Mouse (Mus musculus) liver, embryonic 14.5 days (tissue): ENCODE results near the gene Pagr1b. TPM values are rescaled to one million over a fixed set of nuclear protein-coding genes. Genes with fewer than 3 reads are reported as not detected.
A peak's percentile ranks its signal among the peaks of the same experiment; 100 is the strongest.

ENCODE experiments used
- ATAC-seq: fragments of 200-750 bp; cut with Nextera tagmentation; 2 replicates; pipeline ENCODE4 v1.8.0; 2017; ENCODE audit warnings: moderate number of reproducible peaks, mild to moderate bottlenecking, moderate library complexity; ENCODE audit not compliant: insufficient read depth
- DNase-seq, 3 experiments: peaks; one replicate each; pipeline ENCODE4 v3.0.0-alpha.2; 2012 to 2013; ENCODE audit warnings: low read depth in 3 of 3, low spot score in 3 of 3
- H3K27ac ChIP-seq: fragments of 300-500 bp; sonication (generic); 2 replicates; pipeline ENCODE4 v1.5.1; 2014; ENCODE audit warnings: moderate library complexity, mild to moderate bottlenecking, control low read depth, inconsistent platforms
- H3K27me3 ChIP-seq: fragments of 300-500 bp; sonication (generic); 2 replicates; pipeline ENCODE4 v1.6.1; 2014; ENCODE audit warnings: mild to moderate bottlenecking, low read length, moderate library complexity; ENCODE audit not compliant: control insufficient read depth, insufficient read depth
- H3K36me3 ChIP-seq: fragments of 300-500 bp; sonication (generic); replicated peaks from 2 replicates; pipeline ENCODE4 v1.6.1; 2014; ENCODE audit warnings: low read depth; ENCODE audit not compliant: control insufficient read depth, insufficient read depth
- H3K4me1 ChIP-seq, 2 experiments: fragments of 200-500 bp in 1 of 2; fragments of 300-500 bp in 1 of 2; sonication (generic) in 1 of 2; replicated peaks; 2 replicates each; pipeline ENCODE4 v1.6.1; 2012 to 2014; ENCODE audit warnings: antibody characterized with exemption in 1 of 2, inconsistent platforms in 1 of 2, low read length in 1 of 2; ENCODE audit not compliant: control insufficient read depth in 2 of 2, insufficient read depth in 2 of 2
- H3K4me2 ChIP-seq: fragments of 300-500 bp; sonication (generic); 2 replicates; pipeline ENCODE4 v1.6.1; 2014; ENCODE audit warnings: low read depth, mild to moderate bottlenecking, control low read depth, moderate library complexity
- H3K4me3 ChIP-seq, 2 experiments: fragments of 200-500 bp in 1 of 2; fragments of 300-500 bp in 1 of 2; sonication (generic) in 1 of 2; 2 replicates each; pipeline ENCODE4 v1.5.1; 2012 to 2014; ENCODE audit warnings: low read depth in 2 of 2, low read length in 2 of 2, mild to moderate bottlenecking in 2 of 2, control low read depth in 1 of 2, inconsistent platforms in 1 of 2, moderate library complexity in 1 of 2; ENCODE audit not compliant: insufficient read depth in 1 of 2
- H3K9ac ChIP-seq: fragments of 300-500 bp; sonication (generic); replicated peaks from 2 replicates; pipeline ENCODE4 v1.6.1; 2014; ENCODE audit warnings: mild to moderate bottlenecking, control low read depth, moderate library complexity
- H3K9me3 ChIP-seq: fragments of 300-500 bp; sonication (generic); 2 replicates; pipeline ENCODE4 v1.6.1; 2016; ENCODE audit warnings: low read length, mixed read lengths; ENCODE audit not compliant: control insufficient read depth
- CTCF ChIP-seq: IDR thresholded peaks from 2 replicates; pipeline ENCODE4 v1.5.1; 2016; ENCODE audit warnings: antibody characterized with exemption, low read depth, control low read depth
- EP300 ChIP-seq: IDR thresholded peaks from 2 replicates; pipeline ENCODE4 v1.6.1; 2016; ENCODE audit warnings: antibody characterized with exemption, low read depth
- WGBS: fragments of 180-500 bp; shearing (Covaris S2); extraction: QIAGEN DNeasy Blood & Tissue Kit; methylation state at CpG from one replicate; pipeline ENCODE4 v1.1.7; 2014; ENCODE audit not compliant: insufficient replicate concordance; 5-methylcytosine and 5-hydroxymethylcytosine counted together
- polyA plus RNA-seq, 2 experiments: library from polyadenylated mRNA; depleted of rRNA in 1 of 2; stranded (reverse) in 1 of 2; unstranded in 1 of 2; fragments of >200 nt; fragmentation: Nextera tagmentation in 1 of 2; extraction: Ambion mirVana in 1 of 2; gene quantifications; 2 replicates each; pipeline versions ENCODE4 v1.2.1 to v1.2.3; 2012 to 2014

Pagr1b gene
- polyA plus RNA-seq, 2 experiments: 0.10 TPM; not detected in 1

DNA sequence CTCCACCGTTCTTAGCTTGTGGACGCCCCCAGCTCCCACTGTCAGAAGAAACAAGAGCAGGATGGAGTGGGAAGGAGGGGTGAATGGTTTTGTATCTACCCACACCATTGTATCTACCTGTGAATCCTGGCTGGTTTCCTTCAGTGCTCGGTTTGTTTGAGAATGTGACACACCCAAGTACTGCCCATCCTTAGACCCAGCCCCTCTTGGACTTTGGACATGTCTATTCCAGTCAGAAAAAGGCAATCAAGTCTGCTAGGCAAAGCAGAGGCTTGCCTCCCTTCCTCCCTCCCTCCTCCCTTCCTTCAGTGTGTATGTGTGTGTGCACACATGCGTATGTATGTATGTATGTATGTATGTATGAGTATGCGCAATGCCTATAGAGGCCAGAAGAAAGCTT lies 12.7 kb downstream of the Pagr1b start:
- DNase-seq (no peak), ATAC-seq (no peak)
- Histone ChIP-seq H3K9me3 (no peaks in the 10 kb centered on the region), H3K9ac (no peak overlapping the region), H3K4me2 (no peak overlapping the region), H3K27ac (no peak overlapping the region), H3K27me3 (no peaks in the 10 kb centered on the region), H3K36me3 (no peaks in the 10 kb centered on the region), H3K4me1 (peaks cover 8 to 11% of the 10 kb centered on the region in 2 experiments), H3K4me3 (no peak overlapping the region)
- 76% methylated on average over 5 of the region's 5 CpGs for WGBS
- TF ChIP-seq EP300: no peak
- no peak for TF ChIP-seq CTCF

DNA sequence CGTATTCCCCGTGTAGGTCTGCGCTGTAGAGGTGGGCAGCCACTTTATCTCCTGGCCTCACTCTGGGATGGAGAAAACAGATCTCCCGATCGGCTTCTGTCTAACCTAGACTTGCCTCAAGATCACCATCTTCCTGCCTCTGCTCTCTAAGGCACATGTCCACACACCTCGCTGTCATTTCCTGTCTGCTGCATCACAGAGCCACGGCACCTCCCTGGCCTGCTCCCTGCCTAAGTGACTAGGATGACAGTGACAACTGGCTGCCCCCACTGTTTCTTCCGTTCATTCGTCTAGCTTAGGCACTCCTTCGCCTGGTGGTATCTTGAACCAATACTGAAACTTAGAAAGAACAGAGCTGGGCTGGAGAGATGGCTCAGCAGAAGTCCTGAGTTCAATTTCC lies 16.7 kb downstream of the Pagr1b start:
- H3K4me1 ChIP-seq: no peaks in the 10 kb centered on the region
- H3K9me3 ChIP-seq: no peaks in the 10 kb centered on the region
- H3K27ac ChIP-seq: no peak overlapping the region
- no peak overlapping the region for H3K9ac ChIP-seq
- H3K36me3 ChIP-seq: no peaks in the 10 kb centered on the region
- H3K27me3 ChIP-seq: no peaks in the 10 kb centered on the region
- no peak overlapping the region for H3K4me3 ChIP-seq
- no peak for DNase-seq
- no peak for ATAC-seq
- TF ChIP-seq EP300 (no peak), CTCF (no peak)
- no peak overlapping the region for H3K4me2 ChIP-seq
- WGBS: 47% methylated on average over 10 of the region's 10 CpGs

DNA sequence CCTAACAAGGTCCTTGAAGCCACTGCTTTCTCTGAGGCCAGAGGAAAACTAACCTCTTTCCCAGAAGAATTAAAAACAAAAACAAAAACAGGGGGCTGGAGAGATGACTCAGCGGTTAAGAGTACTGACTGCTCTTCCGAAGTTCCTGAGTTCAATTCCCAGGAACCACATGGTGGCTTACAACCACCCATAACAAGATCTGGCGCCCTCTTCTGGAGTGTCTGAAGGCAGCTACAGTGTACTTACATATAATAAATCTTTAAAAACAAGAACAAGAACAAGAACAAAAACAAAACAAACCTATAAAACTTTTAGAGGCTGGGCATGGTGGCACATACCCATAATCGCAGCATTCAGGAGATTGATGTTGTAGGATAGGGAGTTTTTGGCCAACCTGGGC lies 19.8 kb downstream of the Pagr1b start:
- H3K9me3 ChIP-seq: no peaks in the 10 kb centered on the region
- DNase-seq (no peak), ATAC-seq (no peak)
- no peak overlapping the region for H3K9ac ChIP-seq
- H3K4me2 ChIP-seq: no peak overlapping the region
- WGBS: 65% methylated on average over 4 of the region's 4 CpGs
- no peaks in the 10 kb centered on the region for H3K27me3 ChIP-seq
- TF ChIP-seq EP300 (no peak), CTCF (peak; percentile 42; the same call in 1 of the 2 replicates)
- H3K4me3 ChIP-seq: no peak overlapping the region
- no peaks in the 10 kb centered on the region for H3K36me3 ChIP-seq
- no peak overlapping the region for H3K27ac ChIP-seq
- no peaks in the 10 kb centered on the region for H3K4me1 ChIP-seq

DNA sequence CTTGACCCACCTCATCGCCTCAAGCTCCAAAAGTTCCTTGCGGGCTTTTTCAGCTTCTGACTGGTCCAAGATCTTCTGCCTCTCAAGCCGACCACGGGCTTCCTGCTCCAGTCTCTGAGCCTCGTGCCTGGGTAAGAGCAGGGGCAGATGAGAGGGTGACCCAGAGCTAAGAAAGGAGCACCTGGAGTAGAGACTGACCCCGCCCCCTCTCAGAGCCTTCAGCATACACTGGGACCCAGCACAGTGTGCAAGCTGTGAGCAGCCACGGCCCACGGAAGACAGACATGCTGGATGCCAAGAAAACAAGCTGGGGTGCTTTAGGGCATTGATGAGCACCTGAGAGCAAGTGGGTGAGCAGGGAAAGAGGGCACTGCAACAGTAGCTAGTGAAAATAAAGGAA lies 27.5 kb downstream of the Pagr1b start:
- Histone ChIP-seq H3K4me3 (no peak overlapping the region), H3K36me3 (no peaks in the 10 kb centered on the region), H3K9me3 (no peaks in the 10 kb centered on the region), H3K4me1 (no peaks in the 10 kb centered on the region), H3K27me3 (no peaks in the 10 kb centered on the region), H3K4me2 (no peak overlapping the region), H3K9ac (no peak overlapping the region), H3K27ac (no peak overlapping the region)
- TF ChIP-seq EP300: no peak
- TF ChIP-seq CTCF: no peak
- DNase-seq: no peak
- WGBS: 52% methylated on average over 8 of the region's 8 CpGs
- no peak for ATAC-seq

DNA sequence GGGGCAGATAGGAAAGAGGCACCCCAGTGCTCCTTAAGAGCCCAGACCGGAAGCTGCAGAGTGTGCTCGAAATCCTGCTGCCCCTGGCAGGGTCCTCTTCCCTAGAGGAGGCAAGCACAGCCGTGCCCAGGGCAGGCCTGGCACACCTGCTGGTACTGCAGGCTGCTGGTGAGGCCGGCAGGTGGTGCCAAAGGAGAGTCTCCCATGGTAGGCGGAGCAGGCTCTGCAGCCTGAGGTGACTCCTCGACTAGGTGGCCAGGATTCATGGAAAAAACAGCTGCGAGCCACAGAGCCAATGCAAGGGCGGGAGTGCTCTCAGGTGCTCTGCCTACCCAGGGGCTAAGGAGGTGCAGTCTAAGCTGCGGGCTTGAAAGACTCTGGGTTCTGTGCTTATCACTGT lies 30.0 kb downstream of the Pagr1b start:
- Histone ChIP-seq H3K27ac (no peak overlapping the region), H3K4me2 (no peak overlapping the region), H3K27me3 (no peaks in the 10 kb centered on the region), H3K36me3 (no peaks in the 10 kb centered on the region), H3K4me1 (no peaks in the 10 kb centered on the region), H3K9ac (no peak overlapping the region), H3K9me3 (no peaks in the 10 kb centered on the region), H3K4me3 (no peak overlapping the region)
- ATAC-seq (no peak), DNase-seq (no peak)
- WGBS: 41% methylated on average over 9 of the region's 9 CpGs
- TF ChIP-seq EP300 (no peak), CTCF (peak; percentile 64)
